Mouse (Mus musculus) NIH3T3 (cell line): ENCODE results near the gene Wnt7a.

Source experiments
- DNase-seq: peaks from one replicate; pipeline ENCODE4 v3.0.0-alpha.2; 2012; ENCODE audit warnings: low read depth

The Wnt7a gene

DNA sequence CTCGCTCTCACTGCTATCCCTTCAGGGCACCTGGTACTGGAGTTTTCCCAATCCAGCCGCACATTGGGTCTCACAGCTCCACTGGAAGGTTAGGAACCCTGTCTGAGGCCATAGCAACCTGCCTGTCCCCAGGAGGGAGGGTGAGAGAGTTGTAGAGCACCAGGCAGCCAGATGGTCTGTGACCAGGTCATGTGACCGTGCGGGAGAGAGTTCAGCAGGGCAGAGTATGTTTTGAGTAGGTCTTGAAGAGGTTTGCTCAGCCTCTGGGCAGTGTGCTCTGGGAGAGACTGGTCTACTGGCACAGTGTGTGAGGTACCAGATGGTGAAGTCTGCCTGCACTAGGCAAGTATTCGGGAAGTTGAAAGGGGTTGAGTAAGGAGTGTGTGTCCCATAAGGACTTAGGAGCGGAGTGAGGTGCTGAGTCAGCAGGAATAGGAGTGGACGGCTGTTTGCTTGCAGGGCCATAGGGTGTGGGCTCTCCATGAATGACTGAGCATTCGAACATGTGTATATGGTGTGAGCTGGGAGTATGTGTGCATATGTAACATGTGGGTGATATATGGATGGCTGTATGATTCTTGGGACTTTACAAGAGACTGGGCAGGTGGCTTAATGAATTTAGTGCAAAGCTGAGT, 71.4 kb downstream of the Wnt7a start:
- no peak for DNase-seq

DNA sequence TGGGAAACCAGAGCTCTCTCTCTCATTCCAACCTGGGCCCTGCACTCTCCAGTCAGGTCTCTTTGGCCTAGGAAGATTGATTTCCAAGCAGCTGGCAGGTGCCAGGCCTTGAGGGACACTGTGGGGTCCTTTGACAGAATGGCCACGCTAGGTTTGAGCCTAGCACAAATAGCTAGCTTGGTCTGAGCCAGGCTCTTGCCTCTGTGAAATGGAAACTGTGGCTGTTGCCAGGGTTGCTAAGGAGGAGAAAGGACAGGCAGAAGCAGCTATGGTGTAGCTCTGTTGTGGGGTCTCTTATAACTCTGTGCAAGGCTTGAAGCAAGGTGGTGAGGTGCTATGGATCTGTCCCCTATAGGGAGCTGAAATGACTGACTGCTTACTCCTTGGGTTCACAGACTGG, 75.7 kb downstream of the Wnt7a start:
- no peak for DNase-seq

DNA sequence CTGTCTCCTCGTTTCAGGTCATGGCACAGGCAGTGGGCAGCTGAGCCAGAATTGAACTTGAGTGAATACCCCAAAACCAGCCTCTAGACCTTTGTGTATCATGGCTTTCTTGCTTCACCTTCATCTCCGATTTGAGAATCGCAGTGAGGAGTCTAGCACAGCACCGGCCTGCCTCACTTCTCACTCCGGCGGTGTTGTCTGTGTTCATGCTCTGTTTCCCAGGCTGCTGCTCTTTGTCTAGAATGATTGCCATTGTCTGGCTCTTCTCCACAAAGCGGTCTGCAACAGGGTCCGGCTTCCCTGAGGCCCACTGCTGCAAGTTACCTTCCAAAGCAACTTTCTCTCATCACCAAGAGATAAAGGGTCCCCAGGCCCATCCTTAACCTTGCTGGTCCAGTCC, 79.3 kb downstream of the Wnt7a start:
- DNase-seq, result no peak

DNA sequence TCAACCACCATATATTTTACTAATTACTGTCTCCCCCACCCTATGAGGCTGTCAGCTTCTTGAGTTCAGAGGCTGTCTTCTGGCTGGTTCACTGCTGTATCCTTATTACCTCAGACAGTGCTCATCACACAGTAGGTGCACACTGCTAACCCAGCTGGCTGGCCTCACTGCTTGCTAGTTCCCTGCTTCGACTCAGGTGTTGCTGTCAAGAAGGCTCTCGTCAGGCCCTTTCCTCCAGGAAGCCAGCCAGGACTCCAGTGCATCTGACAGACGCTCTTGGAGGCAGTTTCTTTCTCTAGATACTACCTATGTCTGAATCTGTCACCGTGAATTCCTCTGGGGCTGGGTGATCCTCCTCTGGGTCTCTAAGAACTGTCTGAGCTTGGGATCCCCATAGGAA, 85.6 kb downstream of the Wnt7a start:
- no peak for DNase-seq

DNA sequence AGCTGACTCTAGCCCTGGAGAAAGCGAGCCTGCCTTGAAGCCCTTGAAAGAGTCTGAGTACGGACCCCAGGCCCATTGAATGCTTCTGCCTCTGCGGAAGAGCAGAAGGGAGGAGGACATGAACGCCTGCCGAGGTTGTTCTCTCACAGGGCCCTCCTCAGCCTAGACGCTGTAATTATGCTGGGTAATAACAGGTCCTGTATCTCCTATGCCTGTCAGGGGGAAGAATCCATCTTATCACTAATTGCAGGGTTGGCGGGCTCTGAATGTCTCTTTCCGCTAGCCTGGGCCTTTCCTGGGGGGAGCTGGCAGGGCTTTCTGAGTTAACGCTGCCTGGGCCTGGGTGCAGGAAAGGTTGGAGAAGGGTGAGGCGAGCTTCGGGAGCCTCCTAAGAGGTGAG, 86.4 kb downstream of the Wnt7a start:
- no peak for DNase-seq

DNA sequence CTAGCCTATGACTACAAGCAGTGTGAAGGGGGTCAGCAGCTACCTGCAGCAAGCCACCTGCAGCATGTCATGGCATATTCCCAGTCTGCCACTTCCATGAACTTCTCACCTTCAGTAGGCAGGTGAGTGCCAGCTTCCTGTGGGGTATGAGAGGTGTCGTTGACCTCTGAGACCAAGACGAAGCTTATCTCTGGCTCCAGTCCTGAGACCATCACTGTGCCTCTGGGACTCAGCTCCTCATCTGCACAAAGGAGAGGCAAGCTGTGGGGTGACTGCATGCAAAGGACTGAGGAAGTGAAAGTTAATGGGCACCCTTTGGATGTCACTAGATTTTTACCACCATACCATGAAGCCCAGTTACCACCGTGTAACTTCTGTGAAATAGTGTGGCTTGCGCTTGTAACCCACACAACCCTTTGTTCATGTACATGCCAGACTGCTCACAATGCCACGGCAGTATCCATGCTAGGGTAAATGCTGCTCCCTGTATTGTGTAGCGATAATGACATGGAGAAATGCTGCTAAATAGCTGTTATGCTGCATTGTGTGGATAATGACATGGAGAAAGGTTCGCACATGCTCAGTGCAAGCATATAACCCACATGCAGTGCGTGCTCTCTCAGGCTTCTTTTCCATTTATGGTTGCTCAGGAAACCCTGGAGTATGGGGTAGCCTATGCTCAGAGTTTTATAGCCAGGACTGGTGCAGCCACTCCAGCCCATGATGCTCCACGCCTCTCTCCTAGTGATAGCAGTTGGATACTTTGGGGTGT, 89.0 kb downstream of the Wnt7a start:
- DNase-seq, result no peak
